Mouse (Mus musculus) MEL (cell line): Measurements from ENCODE around the gene Cdh23. TPM values are rescaled to one million over a fixed set of nuclear protein-coding genes. Genes with fewer than 3 reads are reported as not detected.

Experiments
- DNase-seq: peaks from one replicate; pipeline ENCODE4 v3.0.0; 2011; ENCODE audit warnings: low read depth, low spot score
- H3K27ac ChIP-seq: 2 replicates; pipeline ENCODE4 v1.5.1; 2012; ENCODE audit warnings: low read depth, mild to moderate bottlenecking, control low read depth, low read length, moderate library complexity; ENCODE audit not compliant: control insufficient read depth
- H3K27me3 ChIP-seq, 2 experiments: fragments of 150-350 bp in 1 of 2; sonication (generic) in 1 of 2; 2 replicates each; pipeline ENCODE4 v1.6.1; 2012; ENCODE audit warnings: low read length in 2 of 2, mild to moderate bottlenecking in 2 of 2, improper control_type of control experiment in 1 of 2, moderate library complexity in 1 of 2; ENCODE audit not compliant: insufficient read depth in 2 of 2, control insufficient read depth in 1 of 2
- H3K36me3 ChIP-seq, 2 experiments: 2 replicates each; pipeline ENCODE4 v1.6.1; 2012 to 2014; ENCODE audit warnings: low read length in 2 of 2, improper control_type of control experiment in 1 of 2, inconsistent platforms in 1 of 2, mild to moderate bottlenecking in 1 of 2; ENCODE audit not compliant: insufficient read depth in 2 of 2, control insufficient read depth in 1 of 2
- H3K4me1 ChIP-seq, 2 experiments: fragments of 150-350 bp in 1 of 2; sonication (generic) in 1 of 2; 2 replicates each; pipeline ENCODE4 v1.6.1; 2012; ENCODE audit warnings: low read length in 2 of 2, improper control_type of control experiment in 1 of 2, mild to moderate bottlenecking in 1 of 2; ENCODE audit not compliant: insufficient read depth in 2 of 2, control insufficient read depth in 1 of 2
- H3K4me3 ChIP-seq, 2 experiments: fragments of 150-350 bp in 1 of 2; sonication (generic) in 1 of 2; 2 replicates each; pipeline ENCODE4 v1.5.1; 2012; ENCODE audit warnings: low read depth in 2 of 2, low read length in 2 of 2, mild to moderate bottlenecking in 2 of 2, moderate library complexity in 2 of 2, control low read depth in 1 of 2, improper control_type of control experiment in 1 of 2; ENCODE audit not compliant: control insufficient read depth in 1 of 2, insufficient read depth in 1 of 2
- H3K79me2 ChIP-seq: 2 replicates; pipeline ENCODE4 v1.6.1; 2012; ENCODE audit warnings: mild to moderate bottlenecking, low read length, moderate library complexity; ENCODE audit not compliant: control insufficient read depth, poor library complexity, insufficient read depth
- H3K9ac ChIP-seq: 2 replicates; pipeline ENCODE4 v1.6.1; 2012; ENCODE audit warnings: low read depth, mild to moderate bottlenecking, control low read depth, low read length, moderate library complexity; ENCODE audit not compliant: control insufficient read depth, poor library complexity, severe bottlenecking
- H3K9me3 ChIP-seq: fragments of 150-350 bp; sonication (generic); replicated peaks from 2 replicates; pipeline ENCODE4 v1.6.1; 2012; ENCODE audit warnings: mild to moderate bottlenecking, low read length, improper control_type of control experiment, moderate library complexity; ENCODE audit not compliant: insufficient read depth
- BHLHE40 ChIP-seq: IDR thresholded peaks from 2 replicates; pipeline ENCODE4 v1.6.1; 2012; ENCODE audit warnings: low read depth, mild to moderate bottlenecking, inconsistent platforms, low read length, improper control_type of control experiment, borderline replicate concordance
- CHD2 ChIP-seq: IDR thresholded peaks from 2 replicates; pipeline ENCODE4 v1.6.1; 2011; ENCODE audit warnings: low read length, improper control_type of control experiment
- CTCF ChIP-seq, 3 experiments: IDR thresholded peaks in 2 of 3; conservative IDR thresholded peaks in 1 of 3; 2 replicates each; pipeline ENCODE4 v1.5.1; 2011 to 2012; ENCODE audit warnings: low read length in 3 of 3, low read depth in 2 of 3, mild to moderate bottlenecking in 2 of 3, improper control_type of control experiment in 1 of 3, inconsistent platforms in 1 of 3, mixed read lengths in 1 of 3, moderate library complexity in 1 of 3; ENCODE audit not compliant: control insufficient read depth in 1 of 3, insufficient read depth in 1 of 3, poor library complexity in 1 of 3, severe bottlenecking in 1 of 3
- E2F4 ChIP-seq: IDR thresholded peaks from 2 replicates; pipeline ENCODE4 v1.6.1; 2011; ENCODE audit warnings: low read depth, low read length, improper control_type of control experiment, borderline replicate concordance
- ELF1 ChIP-seq: IDR thresholded peaks from 2 replicates; pipeline ENCODE4 v1.6.1; 2014; ENCODE audit warnings: low read depth, mild to moderate bottlenecking, inconsistent platforms, low read length, improper control_type of control experiment, moderate library complexity
- EP300 ChIP-seq, 2 experiments: IDR thresholded peaks; 2 replicates each; pipeline ENCODE4 v1.6.1; 2011; ENCODE audit warnings: improper control_type of control experiment in 2 of 2, low read length in 2 of 2, low read depth in 1 of 2, mild to moderate bottlenecking in 1 of 2
- KAT2A ChIP-seq: conservative IDR thresholded peaks from 2 replicates; pipeline ENCODE4 v1.6.1; 2012; ENCODE audit warnings: low read depth, low read length, improper control_type of control experiment, inconsistent platforms
- MAFK ChIP-seq: IDR thresholded peaks from 2 replicates; pipeline ENCODE4 v1.6.1; 2011; ENCODE audit warnings: low read depth, mild to moderate bottlenecking, low read length, improper control_type of control experiment, borderline replicate concordance
- MAX ChIP-seq: IDR thresholded peaks from 2 replicates; pipeline ENCODE4 v1.6.1; 2011; ENCODE audit warnings: low read length, improper control_type of control experiment
- MAZ ChIP-seq: IDR thresholded peaks from 2 replicates; pipeline ENCODE4 v1.6.1; 2012; ENCODE audit warnings: low read depth, mild to moderate bottlenecking, inconsistent platforms, low read length, improper control_type of control experiment
- MEF2A ChIP-seq: IDR thresholded peaks from 2 replicates; pipeline ENCODE4 v1.6.1; 2014; ENCODE audit warnings: low read depth, mild to moderate bottlenecking, inconsistent platforms, low read length, improper control_type of control experiment; ENCODE audit not compliant: poor library complexity, insufficient replicate concordance, severe bottlenecking; ENCODE audit errors: extremely low read depth
- MYB ChIP-seq: IDR thresholded peaks from 2 replicates; pipeline ENCODE4 v1.6.1; 2011; ENCODE audit warnings: mild to moderate bottlenecking, low read depth, low read length, improper control_type of control experiment
- POLR2AphosphoS2 ChIP-seq: IDR thresholded peaks from 2 replicates; pipeline ENCODE4 v1.6.1; 2011; ENCODE audit warnings: low read length, improper control_type of control experiment
- RAD21 ChIP-seq: IDR thresholded peaks from 2 replicates; pipeline ENCODE4 v1.6.1; 2011; ENCODE audit warnings: mild to moderate bottlenecking, low read depth, low read length, improper control_type of control experiment
- SIN3A ChIP-seq: IDR thresholded peaks from 2 replicates; pipeline ENCODE4 v1.6.1; 2012; ENCODE audit warnings: low read length, improper control_type of control experiment, inconsistent platforms
- TAL1 ChIP-seq: IDR thresholded peaks from 2 replicates; pipeline ENCODE4 v1.6.1; 2012; ENCODE audit warnings: mild to moderate bottlenecking, inconsistent platforms, low read length, moderate library complexity, mixed read lengths
- TBP ChIP-seq: IDR thresholded peaks from 2 replicates; pipeline ENCODE4 v1.8.0; 2011; ENCODE audit warnings: low read depth, low read length, improper control_type of control experiment
- UBTF ChIP-seq: IDR thresholded peaks from 2 replicates; pipeline ENCODE4 v1.6.1; 2012; ENCODE audit warnings: low read depth, mild to moderate bottlenecking, inconsistent platforms, low read length, improper control_type of control experiment, moderate library complexity, borderline replicate concordance; ENCODE audit not compliant: insufficient read depth
- USF2 ChIP-seq, 2 experiments: IDR thresholded peaks; 2 replicates each; pipeline ENCODE4 v1.6.1; 2011 to 2012; ENCODE audit warnings: improper control_type of control experiment in 2 of 2, low read length in 2 of 2, borderline replicate concordance in 1 of 2, inconsistent platforms in 1 of 2, low read depth in 1 of 2, mild to moderate bottlenecking in 1 of 2; ENCODE audit not compliant: insufficient read depth in 1 of 2
- ZKSCAN1 ChIP-seq: IDR thresholded peaks from 2 replicates; pipeline ENCODE4 v1.6.1; 2012; ENCODE audit warnings: low read depth, mild to moderate bottlenecking, inconsistent platforms, low read length, improper control_type of control experiment, moderate library complexity
- ZNF384 ChIP-seq: IDR thresholded peaks from 2 replicates; pipeline ENCODE4 v1.6.1; 2012; ENCODE audit warnings: low read depth, mild to moderate bottlenecking, inconsistent platforms, low read length, improper control_type of control experiment
- polyA plus RNA-seq, 2 experiments: library from polyadenylated mRNA; stranded (reverse) in 1 of 2; unstranded in 1 of 2; fragments of >175 nt in 1 of 2; fragments of >200 nt in 1 of 2; gene quantifications; 2 replicates each; pipeline versions ENCODE4 v1.2.1 to v1.2.4; 2012; ENCODE audit warnings: low replicate concordance in 2 of 2, low read depth in 1 of 2; ENCODE audit not compliant: insufficient read length in 2 of 2, insufficient read depth in 1 of 2, missing spikeins in 1 of 2
- total RNA-seq: library from RNA; depleted of rRNA; stranded (reverse); fragments of 300-350 nt; gene quantifications from 2 replicates; pipeline ENCODE4 v1.2.3, GENCODE M21; 2012

The Cdh23 gene
- total and polyA plus RNA-seq, 3 experiments = 0.04 TPM; not detected in 2

- no peak for DNase-seq
- TF ChIP-seq MAFK = no peak
- TF ChIP-seq TAL1 = no peak
- TF ChIP-seq CTCF (IDR thresholded peaks at IDR 0.05 in 2 of 3, conservative IDR thresholded peaks at IDR 0.05 in 1 of 3; ENCODE audit: control insufficient read depth in 1 of 3, insufficient read depth in 1 of 3, low read depth in 2 of 3, low read length in 3 of 3, poor library complexity in 1 of 3, severe bottlenecking in 1 of 3) = no peak
- TF ChIP-seq EP300 (IDR thresholded peaks at IDR 0.05; ENCODE audit: low read depth in 1 of 2, low read length in 2 of 2) = no peak
- TF ChIP-seq MAX = no peak
- TF ChIP-seq RAD21 = no peak
- Histone ChIP-seq H3K36me3 (no peaks in the 10 kb centered on the region), H3K79me2 (no peaks in the 10 kb centered on the region), H3K4me1 (no peaks in the 10 kb centered on the region), H3K9me3 (no peaks in the 10 kb centered on the region), H3K9ac (no peak overlapping the region), H3K27ac (no peak overlapping the region), H3K4me3 (no peak overlapping the region), H3K27me3 (no peaks in the 10 kb centered on the region)
Measured at GRCm38 (mm10) chr10:60644079-60644641, 52.1 kb downstream of the Cdh23 start.

DNA sequence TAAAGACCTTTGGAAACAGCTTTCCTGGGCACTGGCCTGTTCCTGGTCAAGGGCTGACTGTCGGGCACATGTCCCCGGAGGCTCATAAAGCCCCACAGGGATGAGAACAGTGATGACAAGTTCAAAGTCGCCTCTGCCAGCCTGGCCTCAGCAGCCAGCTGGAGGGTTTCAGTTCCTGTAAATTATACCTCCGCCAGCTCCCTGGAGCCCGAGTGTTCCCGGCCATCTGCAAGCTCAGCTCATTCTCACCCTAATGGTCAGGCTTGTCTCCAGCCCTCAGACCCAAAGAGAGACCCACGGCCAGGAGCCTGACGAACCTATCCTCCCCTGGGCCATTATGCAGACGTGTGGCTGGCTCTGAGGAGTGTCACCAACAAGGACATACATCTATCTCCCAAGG lies 57.0 kb downstream of the Cdh23 start:
- H3K4me1 ChIP-seq = no peaks in the 10 kb centered on the region
- no peak for TF ChIP-seq CTCF (IDR thresholded peaks at IDR 0.05 in 2 of 3, conservative IDR thresholded peaks at IDR 0.05 in 1 of 3; ENCODE audit: control insufficient read depth in 1 of 3, insufficient read depth in 1 of 3, low read depth in 2 of 3, low read length in 3 of 3, poor library complexity in 1 of 3, severe bottlenecking in 1 of 3)
- no peak for TF ChIP-seq UBTF
- TF ChIP-seq POLR2AphosphoS2 = no peak
- no peak for TF ChIP-seq SIN3A
- TF ChIP-seq KAT2A = no peak
- TF ChIP-seq MEF2A = no peak
- TF ChIP-seq E2F4 = no peak
- TF ChIP-seq MYB = no peak
- TF ChIP-seq USF2 (IDR thresholded peaks at IDR 0.05; ENCODE audit: borderline replicate concordance in 1 of 2, insufficient read depth in 1 of 2, low read depth in 1 of 2, low read length in 2 of 2) = no peak
- TF ChIP-seq TAL1 = no peak
- TF ChIP-seq MAZ = no peak
- no peak for TF ChIP-seq ZNF384
- TF ChIP-seq ELF1 = no peak
- no peak for TF ChIP-seq ZKSCAN1
- no peak for TF ChIP-seq TBP
- no peak for TF ChIP-seq BHLHE40
- TF ChIP-seq CHD2 = no peak
- TF ChIP-seq RAD21 = no peak
- no peak overlapping the region for H3K27ac ChIP-seq
- H3K4me3 ChIP-seq = no peak overlapping the region
- no peaks in the 10 kb centered on the region for H3K27me3 ChIP-seq
- no peaks in the 10 kb centered on the region for H3K9me3 ChIP-seq
- H3K9ac ChIP-seq = no peak overlapping the region
- no peaks in the 10 kb centered on the region for H3K36me3 ChIP-seq
- no peaks in the 10 kb centered on the region for H3K79me2 ChIP-seq
- no peak for DNase-seq
